Mouse (Mus musculus) gastrocnemius, adult 2 months (tissue): ENCODE measurements at regions not wholly inside any gene's neighbourhood (a gene's known extent, or its start where the extent isn't known, plus 50 kb on each side); places are given as distances from the start of the nearest gene placed in this dataset.

ENCODE experiments used
- DNase-seq: peaks from one replicate; pipeline ENCODE4 v3.0.0; 2022
- H3K27ac ChIP-seq: fragments of 200-600 bp; 2 replicates; pipeline ENCODE4 v1.8.1; 2022; ENCODE audit warnings: mild to moderate bottlenecking
- H3K4me3 ChIP-seq: fragments of 200-600 bp; 2 replicates; pipeline ENCODE4 v1.8.1; 2022; ENCODE audit warnings: mild to moderate bottlenecking, moderate library complexity
- CTCF ChIP-seq: fragments of 200-600 bp; IDR thresholded peaks from 2 replicates; pipeline ENCODE4 v1.8.1; 2022; ENCODE audit warnings: antibody characterized with exemption, mild to moderate bottlenecking, moderate library complexity
- intact Hi-C: fragments of 180-260 bp; cut with DNase I; formaldehyde crosslinking; loops from one replicate; pipeline ENCODE4 v1.15.1; 2025

GRCm38 (mm10) chr19:37492572-37492971 lies 57.6 kb upstream of the Exoc6 start:
- Histone ChIP-seq H3K27ac (no peak overlapping the region), H3K4me3 (no peak overlapping the region)
- DNase-seq = no peak
- no peak for TF ChIP-seq CTCF
- intact Hi-C loops = no loop called here

- Histone ChIP-seq H3K4me3 (no peak overlapping the region), H3K27ac (no peak overlapping the region)
- no peak for TF ChIP-seq CTCF
- intact Hi-C loops = no loop called here
- no peak for DNase-seq
These were observed 56.8 kb upstream of the Exoc6 start for GRCm38 (mm10) chr19:37493378-37493777.

GRCm38 (mm10) chr19:37493921-37494485 lies 56.2 kb upstream of the Exoc6 start:
- Histone ChIP-seq H3K27ac (no peak overlapping the region), H3K4me3 (no peak overlapping the region)
- intact Hi-C loops = no loop called here
- DNase-seq = no peak
- no peak for TF ChIP-seq CTCF

- no peak for DNase-seq
- Histone ChIP-seq H3K4me3 (no peak overlapping the region), H3K27ac (no peak overlapping the region)
- intact Hi-C loops = no loop called here
- no peak for TF ChIP-seq CTCF
These were observed 55.4 kb upstream of the Exoc6 start for GRCm38 (mm10) chr19:37494806-37495205.

GRCm38 (mm10) chr19:37495319-37496270 lies 54.6 kb upstream of the Exoc6 start:
- no peak for TF ChIP-seq CTCF
- no peak overlapping the region for H3K27ac ChIP-seq
- peak; percentile 35 for DNase-seq
- no peak overlapping the region for H3K4me3 ChIP-seq
- intact Hi-C loops = no loop called here

GRCm38 (mm10) chr19:37496759-37497158 lies 53.5 kb upstream of the Exoc6 start:
- Histone ChIP-seq H3K27ac (no peak overlapping the region), H3K4me3 (no peak overlapping the region)
- intact Hi-C loops = no loop called here
- peak; percentile 11; the same call in 1 of the 2 replicates for TF ChIP-seq CTCF
- DNase-seq = no peak

- TF ChIP-seq CTCF = no peak
- no peak for DNase-seq
- intact Hi-C loops = no loop called here
- no peak overlapping the region for H3K4me3 ChIP-seq
- H3K27ac ChIP-seq = no peak overlapping the region
These were observed 53.1 kb upstream of the Exoc6 start for GRCm38 (mm10) chr19:37497161-37497560.

- no peak overlapping the region for H3K27ac ChIP-seq
- TF ChIP-seq CTCF = no peak
- intact Hi-C loops = no loop called here
- no peak overlapping the region for H3K4me3 ChIP-seq
- no peak for DNase-seq
These were observed 51.8 kb upstream of the Exoc6 start for GRCm38 (mm10) chr19:37498438-37498837.
